Mouse (Mus musculus) lung, postnatal 0 days (tissue): ENCODE results near the gene Olfr1282. TPM values are rescaled to one million over a fixed set of nuclear protein-coding genes. Genes with fewer than 3 reads are reported as not detected.

Source experiments
- ATAC-seq: fragments of 200-750 bp; cut with Nextera tagmentation; 2 replicates; pipeline ENCODE4 v1.8.0; 2017; ENCODE audit warnings: moderate library complexity
- DNase-seq: peaks from one replicate; pipeline ENCODE4 v3.0.0-alpha.2; 2016; ENCODE audit warnings: low spot score
- H3K27ac ChIP-seq: fragments of 300-500 bp; sonication (generic); 2 replicates; pipeline ENCODE4 v1.5.1; 2014; ENCODE audit warnings: antibody characterized with exemption, mild to moderate bottlenecking, low read length, mixed read lengths
- H3K27me3 ChIP-seq: fragments of 300-500 bp; sonication (generic); replicated peaks from 2 replicates; pipeline ENCODE4 v1.6.1; 2014; ENCODE audit warnings: low read length, mixed read lengths; ENCODE audit not compliant: insufficient read depth
- H3K36me3 ChIP-seq: fragments of 300-500 bp; sonication (generic); 2 replicates; pipeline ENCODE4 v1.6.1; 2014; ENCODE audit warnings: low read length, mixed read lengths; ENCODE audit not compliant: insufficient read depth
- H3K4me1 ChIP-seq: fragments of 300-500 bp; sonication (generic); 2 replicates; pipeline ENCODE4 v1.6.1; 2014; ENCODE audit warnings: antibody characterized with exemption, low read depth, low read length, mixed read lengths; ENCODE audit not compliant: insufficient read depth
- H3K4me2 ChIP-seq: fragments of 300-500 bp; sonication (generic); replicated peaks from 2 replicates; pipeline ENCODE4 v1.6.1; 2014; ENCODE audit warnings: low read depth, mild to moderate bottlenecking, low read length, moderate library complexity, mixed read lengths
- H3K4me3 ChIP-seq: fragments of 300-500 bp; sonication (generic); 2 replicates; pipeline ENCODE4 v1.5.1; 2014; ENCODE audit warnings: low read depth, low read length
- H3K9ac ChIP-seq: fragments of 300-500 bp; sonication (generic); replicated peaks from 2 replicates; pipeline ENCODE4 v1.6.1; 2014; ENCODE audit warnings: low read depth, mild to moderate bottlenecking
- H3K9me3 ChIP-seq: fragments of 300-500 bp; sonication (generic); 2 replicates; pipeline ENCODE4 v1.6.1; 2016; ENCODE audit warnings: low read length, mixed read lengths
- CTCF ChIP-seq: IDR thresholded peaks from 2 replicates; pipeline ENCODE4 v1.5.1; 2016; ENCODE audit warnings: antibody characterized with exemption, mild to moderate bottlenecking
- EP300 ChIP-seq: IDR thresholded peaks from 2 replicates; pipeline ENCODE4 v1.6.1; 2016; ENCODE audit warnings: antibody characterized with exemption, mild to moderate bottlenecking, control low read depth
- polyA plus RNA-seq: library from polyadenylated mRNA; unstranded; fragments of >200 nt; fragmentation: Nextera tagmentation; extraction: Ambion mirVana; gene quantifications from 2 replicates; pipeline ENCODE4 v1.2.1, GENCODE M21; 2015

The Olfr1282 gene
- polyA plus RNA-seq, 1 experiment from 2014 or later, result not detected

- Histone ChIP-seq H3K4me1 (no peaks in the 10 kb centered on the region), H3K36me3 (no peaks in the 10 kb centered on the region), H3K27me3 (no peaks in the 10 kb centered on the region), H3K4me3 (no peak overlapping the region), H3K4me2 (no peak overlapping the region), H3K9me3 (no peaks in the 10 kb centered on the region), H3K9ac (no peak overlapping the region), H3K27ac (no peak overlapping the region)
- TF ChIP-seq EP300, result no peak
- TF ChIP-seq CTCF, result no peak
- DNase-seq, result no peak
- ATAC-seq, result no peak
Observed at GRCm38 (mm10) chr2:111298541-111298940, 37.3 kb downstream of the Olfr1282 start.

GRCm38 (mm10) chr2:111289836-111290235, 46.0 kb downstream of the Olfr1282 start, which contains the start of gene Olfr1278:
Olfr1278 (plus strand) TSS chr2:111290136.
- H3K27me3 ChIP-seq, result no peaks in the 10 kb centered on the region
- H3K36me3 ChIP-seq, result no peaks in the 10 kb centered on the region
- H3K4me3 ChIP-seq, result no peak within 1 kb of the TSS
- ATAC-seq, result no peak
- no peak for TF ChIP-seq EP300
- TF ChIP-seq CTCF, result no peak
- H3K27ac ChIP-seq, result no peak within 1 kb of the TSS
- DNase-seq, result no peak
- no peaks in the 10 kb centered on the region for H3K9me3 ChIP-seq
- H3K9ac ChIP-seq, result no peak within 1 kb of the TSS
- no peak within 1 kb of the TSS for H3K4me2 ChIP-seq
- H3K4me1 ChIP-seq, result no peaks in the 10 kb centered on the region

Other genes with a start within 250 kb of the Olfr1282 start
- gene Gm13941, start 230.1 kb downstream of the Olfr1282 start, polyA plus RNA-seq, result not detected in 2 replicates
- not detected in 2 replicates for gene Gm15130, start 183.1 kb downstream of the Olfr1282 start, polyA plus RNA-seq
- gene 4930430A15Rik, start 106.5 kb downstream of the Olfr1282 start, polyA plus RNA-seq, result not detected in 2 replicates
- gene Olfr1275, start 100.8 kb downstream of the Olfr1282 start, polyA plus RNA-seq, result not detected in 2 replicates
- not detected in 2 replicates for gene Olfr1276, start 81.6 kb downstream of the Olfr1282 start, polyA plus RNA-seq
- gene Olfr1277, start 62.0 kb downstream of the Olfr1282 start, polyA plus RNA-seq, result not detected in 2 replicates
- not detected in 2 replicates for gene Olfr1278, start 45.9 kb downstream of the Olfr1282 start, polyA plus RNA-seq
- gene Olfr1279, start 35.4 kb downstream of the Olfr1282 start, polyA plus RNA-seq, result not detected in 2 replicates
- not detected in 2 replicates for gene Olfr1280, start 22.1 kb downstream of the Olfr1282 start, polyA plus RNA-seq
- gene Olfr1281, start 9.6 kb downstream of the Olfr1282 start, polyA plus RNA-seq, result not detected in 2 replicates
- not detected in 2 replicates for gene Olfr1283, start 30.7 kb upstream of the Olfr1282 start, polyA plus RNA-seq
- not detected in 2 replicates for gene Olfr1284, start 39.4 kb upstream of the Olfr1282 start, polyA plus RNA-seq
- not detected in 2 replicates for gene Olfr1286, start 87.0 kb upstream of the Olfr1282 start, polyA plus RNA-seq
- gene Olfr1287, start 113.1 kb upstream of the Olfr1282 start, polyA plus RNA-seq, result not detected in 2 replicates
- gene Olfr1288, start 138.0 kb upstream of the Olfr1282 start, polyA plus RNA-seq, result not detected in 2 replicates
- not detected in 2 replicates for gene Olfr1289, start 144.7 kb upstream of the Olfr1282 start, polyA plus RNA-seq
- gene Olfr1290, start 157.8 kb upstream of the Olfr1282 start, polyA plus RNA-seq, result not detected in 2 replicates
- gene Olfr1291-ps1, start 161.1 kb upstream of the Olfr1282 start, polyA plus RNA-seq, result not detected in 2 replicates
- gene Olfr1293-ps, start 189.1 kb upstream of the Olfr1282 start, polyA plus RNA-seq, result not detected in 2 replicates
- not detected in 2 replicates for gene Olfr1294, start 204.2 kb upstream of the Olfr1282 start, polyA plus RNA-seq
- not detected in 2 replicates for gene Olfr1295, start 233.6 kb upstream of the Olfr1282 start, polyA plus RNA-seq